Mouse (Mus musculus) embryo, embryonic 9.5 days (tissue): ENCODE data around the gene Cxcl17.
A peak's percentile ranks its signal among the peaks of the same experiment; 100 is the strongest.
"Not testable (repeated sequence)": the region's sequence is repeated elsewhere in the genome, so short reads cannot be mapped to it uniquely, and the experiment has no call there.

ENCODE experiments used
- DNase-seq: peaks from one replicate; pipeline ENCODE4 v3.0.0-alpha.2; 2017; ENCODE audit errors: extremely low spot score

Gene Cxcl17

DNA sequence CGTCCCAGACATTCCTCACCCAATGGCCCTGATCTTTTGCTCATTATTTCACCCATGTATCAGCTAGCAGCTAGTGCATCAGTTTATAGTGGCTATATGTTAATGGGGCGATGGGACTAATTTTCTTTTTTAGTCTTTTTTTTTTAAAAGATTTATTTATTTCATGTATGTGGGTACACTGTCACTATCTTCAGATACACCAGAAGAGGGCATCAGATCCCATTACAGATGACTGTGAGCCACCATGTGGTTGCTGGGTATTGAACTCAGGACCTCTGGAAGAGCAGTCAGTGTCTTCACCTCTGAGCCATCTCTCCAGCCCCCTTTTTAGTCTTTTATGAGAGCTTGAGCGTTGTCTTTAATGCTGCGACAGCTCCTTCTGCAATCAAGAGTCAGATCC, 13.7 kb upstream of the Cxcl17 start:
- not testable (repeated sequence) for DNase-seq

DNA sequence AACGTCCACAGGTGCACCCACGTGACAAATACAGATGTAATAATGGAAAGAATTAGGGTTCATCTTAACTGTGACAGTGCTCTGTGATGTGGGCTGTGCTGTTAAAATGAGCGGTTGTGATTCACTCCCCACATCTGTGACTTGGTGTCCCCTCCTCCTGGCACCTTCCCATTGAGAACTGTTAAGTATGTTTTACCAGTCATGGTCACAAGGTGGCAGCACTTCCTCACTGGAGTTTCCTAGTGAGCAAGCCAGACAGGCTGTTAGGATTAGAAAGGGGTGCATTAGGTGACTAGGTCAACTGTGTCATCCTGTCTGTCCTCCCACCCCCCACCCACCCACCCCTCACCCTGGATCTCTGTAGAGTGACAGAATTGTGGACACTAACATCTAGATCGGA, 11.7 kb upstream of the Cxcl17 start:
- DNase-seq: peak; percentile 79

DNA sequence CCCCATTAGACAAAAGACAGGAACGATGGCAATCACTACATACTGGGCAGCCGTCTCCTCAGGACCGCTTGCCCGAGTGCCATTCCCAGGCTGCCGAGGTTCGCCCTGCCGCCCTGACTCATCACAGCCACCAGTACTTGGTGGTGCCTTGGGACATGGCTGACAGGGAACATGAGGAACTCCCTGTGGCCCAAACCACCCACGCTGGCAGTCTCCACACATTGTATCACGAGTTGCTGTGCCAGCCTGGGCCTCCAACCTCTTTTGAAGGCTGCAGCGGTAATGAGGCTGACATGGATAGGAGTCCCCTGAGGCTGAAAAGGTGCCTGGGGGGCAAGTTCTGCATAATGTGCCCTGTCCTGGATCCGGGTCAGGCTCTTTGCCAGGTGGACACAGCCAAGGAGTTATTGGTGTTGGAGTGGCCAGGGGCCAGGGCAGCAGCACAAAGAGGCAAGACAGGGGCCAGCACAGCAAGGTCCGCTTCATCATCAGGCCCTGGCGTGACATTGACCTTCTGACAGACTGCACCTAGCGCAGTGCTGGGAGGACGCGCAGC, 9.7 kb upstream of the Cxcl17 start:
- DNase-seq: no peak

DNA sequence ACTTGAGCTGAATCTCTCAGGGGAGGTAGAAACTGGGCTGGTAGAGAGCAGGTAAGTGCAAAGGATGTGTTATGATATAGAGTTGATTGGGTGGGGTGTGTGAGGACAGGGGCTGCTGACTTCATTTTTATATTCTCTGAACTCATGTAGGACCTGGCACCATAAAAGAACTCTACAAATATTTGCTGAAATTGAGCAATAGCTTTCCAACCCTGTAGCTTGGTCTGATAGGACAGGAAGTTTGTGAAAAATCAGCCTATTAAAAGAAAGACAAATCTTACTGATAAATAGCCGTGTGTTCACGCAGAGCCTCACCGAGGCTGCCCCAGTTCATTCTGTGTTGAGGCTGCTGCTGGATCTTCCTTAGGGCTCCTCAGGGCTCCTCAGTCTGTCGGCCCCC, 7.3 kb upstream of the Cxcl17 start:
- no peak for DNase-seq

DNA sequence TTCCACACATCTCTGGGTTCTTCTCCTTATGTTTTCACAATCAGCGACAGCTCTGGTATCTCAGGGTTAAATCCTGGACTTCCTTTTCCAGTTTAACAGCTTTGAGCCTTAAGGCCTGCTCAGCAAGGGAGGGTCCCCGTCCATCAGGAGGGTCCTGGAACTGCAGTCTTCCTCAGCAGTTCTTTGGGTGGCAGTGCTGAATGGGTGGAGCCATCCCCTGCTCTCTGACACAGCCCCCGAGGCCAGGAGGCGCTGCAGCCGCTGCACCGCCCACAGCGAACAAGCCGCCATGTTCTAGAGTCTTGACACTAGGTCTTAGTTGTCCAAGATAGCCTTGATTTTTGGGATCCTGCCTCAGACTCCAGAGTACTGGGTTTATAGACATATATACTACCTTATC, 6.8 kb upstream of the Cxcl17 start:
- no peak for DNase-seq

DNA sequence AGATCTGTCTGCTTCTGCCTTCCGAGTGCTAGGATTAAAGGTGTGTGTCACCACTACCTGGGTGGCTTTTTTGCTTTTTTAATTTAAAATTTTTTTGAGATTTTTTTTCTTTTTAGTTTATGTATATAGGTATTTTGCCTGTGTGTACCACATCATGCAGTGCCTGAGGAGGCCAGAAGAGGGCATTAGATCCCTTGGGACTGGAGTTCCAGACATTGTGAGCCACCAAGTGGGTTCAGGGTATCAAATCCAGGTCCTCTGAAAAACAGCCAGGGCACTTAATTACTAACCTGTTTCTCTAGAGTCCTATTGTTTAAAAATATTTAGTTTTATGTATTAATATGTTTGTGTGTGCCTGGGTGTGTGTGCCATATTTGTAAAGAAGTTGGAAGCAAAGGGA, 4.9 kb upstream of the Cxcl17 start:
- no peak for DNase-seq

DNA sequence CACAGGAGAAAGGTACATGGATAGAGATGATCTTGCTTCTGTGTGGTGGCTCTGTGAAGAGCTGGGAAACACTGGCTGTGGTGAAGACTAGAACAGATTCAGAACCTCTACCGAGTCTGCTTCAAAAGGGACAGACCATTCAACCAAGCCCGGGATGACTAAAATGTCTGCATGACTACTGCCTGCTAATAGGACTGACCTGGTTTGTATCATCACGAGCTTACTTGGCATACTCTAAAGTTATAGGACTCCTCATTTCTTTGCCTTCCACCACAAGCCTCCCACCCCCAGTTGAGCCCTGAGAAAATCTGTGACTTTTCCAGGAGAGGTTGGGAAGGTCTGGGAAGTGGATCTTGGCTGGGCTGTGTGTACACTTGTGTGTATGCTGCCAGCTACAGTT, 825 bp downstream of the Cxcl17 start:
- DNase-seq: no peak

DNA sequence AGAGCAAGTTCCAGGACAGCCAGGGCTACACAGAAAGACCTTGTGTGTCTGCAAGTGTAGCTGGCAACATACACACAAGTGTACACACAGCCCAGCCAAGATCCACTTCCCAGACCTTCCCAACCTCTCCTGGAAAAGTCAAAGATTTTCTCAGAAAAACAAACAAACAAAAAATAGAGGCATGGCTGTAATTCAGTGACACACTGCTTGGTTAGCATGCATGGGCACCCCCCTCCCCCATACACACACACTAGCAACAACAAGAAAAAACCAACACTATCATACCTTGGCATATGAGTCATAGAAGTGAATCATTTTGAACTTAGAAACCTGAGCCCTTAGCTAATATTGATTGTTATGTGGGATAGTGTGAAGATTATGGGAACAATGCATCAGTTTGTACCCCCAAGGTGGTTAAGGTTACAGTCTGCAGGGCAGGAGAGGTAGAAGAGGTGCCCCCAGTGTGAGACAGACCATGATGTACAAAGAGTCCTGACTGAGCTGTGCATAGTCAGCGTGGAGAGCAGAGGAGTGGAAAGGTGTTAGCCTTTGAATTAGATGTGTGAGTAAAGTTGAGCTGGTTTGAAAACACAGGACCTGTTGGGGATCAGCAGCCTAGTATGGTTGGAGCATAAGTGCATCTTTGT, 1.6 kb downstream of the Cxcl17 start:
- DNase-seq: no peak

DNA sequence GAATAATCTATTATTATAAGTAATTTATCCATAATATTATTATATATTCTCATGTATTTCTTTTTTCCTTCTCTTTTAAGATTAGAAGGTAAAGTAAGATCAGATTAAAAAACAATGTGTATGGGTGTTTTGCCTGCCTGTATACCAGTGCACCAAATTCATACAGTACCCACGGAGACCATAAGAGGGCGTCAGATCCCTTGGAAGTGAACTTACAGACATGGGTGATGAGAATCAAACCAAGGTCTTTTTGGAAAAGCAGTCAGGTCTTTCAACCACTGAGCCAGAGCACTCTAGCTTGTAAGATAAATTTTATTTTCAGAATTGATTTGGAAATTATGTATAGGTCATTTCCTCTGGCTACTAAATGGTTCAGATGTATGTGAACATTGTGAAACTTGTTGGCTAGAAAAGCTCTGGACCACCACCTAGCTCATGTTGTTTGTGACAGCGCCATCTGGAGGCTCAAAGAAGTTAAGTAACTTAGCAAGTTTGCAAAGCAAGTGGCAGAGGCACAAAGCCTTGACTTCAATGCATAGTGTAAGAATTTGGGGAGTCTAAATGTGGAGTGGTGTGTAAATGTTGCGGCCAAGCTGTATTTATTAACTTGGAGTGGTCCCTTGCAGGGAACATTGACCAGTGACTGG, 3.4 kb downstream of the Cxcl17 start:
- DNase-seq: no peak

DNA sequence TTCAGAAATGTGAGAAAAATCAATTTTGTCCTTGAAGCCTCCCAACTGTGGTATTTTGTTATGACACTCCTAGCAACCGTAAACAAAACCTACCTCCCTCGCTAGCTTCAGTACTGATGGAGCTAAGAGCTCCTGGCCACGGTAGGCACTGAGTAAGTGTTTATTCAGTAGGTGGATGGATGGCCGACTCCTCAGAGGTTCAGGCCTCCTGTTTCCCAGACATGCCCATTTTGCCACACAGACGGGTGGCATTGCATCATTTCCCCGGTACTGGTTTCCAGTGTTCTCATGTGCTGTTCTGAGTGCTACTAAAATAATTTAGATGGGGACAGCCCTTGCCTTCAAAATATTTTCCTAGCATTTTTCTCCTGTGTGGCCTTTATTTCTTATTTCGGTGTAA, 6.2 kb downstream of the Cxcl17 start:
- no peak for DNase-seq

DNA sequence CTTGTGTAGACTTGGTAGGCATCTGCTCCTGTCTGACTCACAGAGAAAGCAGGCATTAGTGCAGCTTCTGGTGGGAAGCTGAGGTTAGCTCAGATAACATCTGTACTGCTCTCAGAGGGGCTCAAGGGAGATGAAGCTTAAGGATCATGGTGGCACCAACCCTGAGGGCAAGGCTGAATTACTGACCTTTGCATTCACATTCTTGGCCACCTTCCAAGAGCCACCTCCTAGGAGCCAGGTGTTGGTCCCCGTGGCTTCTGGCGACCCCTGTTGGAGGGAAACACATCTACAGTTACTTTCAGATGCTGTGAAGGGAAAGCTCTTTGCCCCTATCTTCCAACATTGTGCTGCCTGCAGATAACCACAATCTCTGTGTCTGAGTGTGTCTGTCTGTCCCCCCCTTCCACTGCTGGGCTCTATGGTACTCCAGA, 10.0 kb downstream of the Cxcl17 start:
- DNase-seq: peak; percentile 51

DNA sequence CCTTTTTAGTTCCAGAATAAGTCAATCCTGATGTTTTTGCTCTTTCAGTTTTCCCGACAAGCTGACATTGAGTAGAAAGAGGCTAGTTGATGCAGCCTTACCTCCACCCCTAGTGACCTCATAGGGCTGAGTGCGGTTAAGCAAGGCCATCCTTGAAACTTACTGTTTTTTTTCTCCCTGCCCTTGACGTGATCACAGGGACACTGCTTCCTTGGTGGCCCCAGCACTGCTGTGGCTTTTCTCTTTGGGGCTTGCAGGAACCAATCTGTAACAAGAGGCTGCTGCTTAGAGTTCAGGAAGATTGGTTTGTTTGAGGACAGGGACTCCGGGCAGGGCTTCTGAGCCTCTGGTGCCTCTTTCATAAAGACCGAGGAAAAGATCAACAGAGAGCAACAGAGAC, 10.7 kb downstream of the Cxcl17 start:
- DNase-seq: no peak

DNA sequence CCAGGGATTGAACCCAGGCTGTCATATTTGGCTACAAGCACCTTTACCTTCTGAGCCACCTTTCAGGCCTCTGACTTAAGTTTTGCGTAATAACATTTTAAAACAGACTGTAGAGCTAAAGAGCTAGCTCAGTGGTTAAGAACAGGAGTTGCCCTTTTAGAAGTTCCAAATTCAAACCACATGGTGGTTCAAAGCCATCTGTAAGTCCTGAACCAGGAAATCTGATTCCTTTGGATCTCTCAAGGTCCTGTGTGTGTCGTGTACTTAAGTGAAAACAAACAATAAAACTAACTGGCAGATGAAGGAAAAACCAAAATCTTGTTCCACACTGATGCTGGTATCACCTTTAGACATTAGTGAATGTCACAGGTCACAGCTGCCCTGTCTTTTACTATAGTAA, 11.1 kb downstream of the Cxcl17 start:
- DNase-seq: no peak

DNA sequence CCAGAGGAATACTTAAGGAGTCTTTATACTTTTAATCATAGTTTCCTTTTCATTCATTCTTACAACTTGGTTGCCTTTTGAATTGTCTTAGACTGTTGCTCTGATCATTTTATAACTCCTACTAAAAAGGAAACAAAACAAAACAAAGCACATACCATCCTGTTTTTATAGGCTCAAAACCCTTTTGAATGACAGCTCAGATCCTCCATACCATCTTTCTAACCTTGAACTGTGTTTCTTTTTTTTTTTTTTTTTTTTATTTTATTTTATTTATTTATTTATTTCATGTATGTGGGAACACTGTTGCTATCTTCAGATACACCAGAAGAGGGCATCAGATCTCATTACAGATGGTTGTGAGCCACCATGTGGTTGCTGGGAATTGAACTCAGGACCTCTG, 13.7 kb downstream of the Cxcl17 start:
- DNase-seq: not testable (repeated sequence)

DNA sequence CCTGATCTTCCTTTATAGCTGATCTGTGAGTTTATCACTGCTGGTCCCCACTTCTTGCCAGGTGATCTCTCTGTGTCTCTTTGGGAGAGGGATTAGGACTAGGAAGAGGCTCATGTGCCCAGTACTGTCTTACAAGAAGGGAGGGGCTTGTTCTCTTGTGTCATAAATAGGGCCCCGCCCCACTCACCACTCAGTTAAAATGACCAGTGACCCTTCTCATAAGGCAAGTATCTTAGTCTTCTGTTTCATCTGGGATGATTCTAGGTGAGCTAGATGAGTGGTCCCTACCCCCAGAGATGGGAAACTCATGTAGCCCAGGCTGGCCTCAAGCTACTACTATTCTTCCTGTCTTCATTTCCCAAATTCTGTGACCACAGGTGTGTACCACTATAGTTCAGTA, 14.1 kb downstream of the Cxcl17 start, which contains the start of gene Lipe:
Gene Lipe, minus strand, starts transcription at position 101 of the 400 bp plus-strand sequence.
- DNase-seq: no peak

DNA sequence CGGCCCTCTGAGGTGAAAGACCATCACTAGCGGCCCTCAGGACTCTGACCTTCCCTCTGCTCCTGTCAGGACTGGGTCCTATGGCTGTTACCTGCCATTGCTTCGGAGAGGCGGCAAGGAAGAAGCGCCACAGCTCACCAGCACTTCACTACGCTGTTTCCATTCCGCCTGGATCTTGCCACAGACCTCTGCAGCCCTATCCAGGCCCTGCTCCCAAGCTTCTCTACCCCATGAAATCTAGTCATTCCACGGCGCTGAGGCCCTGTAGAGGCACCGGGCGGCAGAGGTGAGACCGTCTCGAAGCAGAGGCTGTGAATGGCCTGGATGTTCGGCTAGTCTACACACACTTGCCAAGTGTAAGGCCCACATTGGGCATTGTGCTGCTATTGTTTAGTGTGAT, 16.1 kb downstream of the Cxcl17 start:
- DNase-seq: no peak

DNA sequence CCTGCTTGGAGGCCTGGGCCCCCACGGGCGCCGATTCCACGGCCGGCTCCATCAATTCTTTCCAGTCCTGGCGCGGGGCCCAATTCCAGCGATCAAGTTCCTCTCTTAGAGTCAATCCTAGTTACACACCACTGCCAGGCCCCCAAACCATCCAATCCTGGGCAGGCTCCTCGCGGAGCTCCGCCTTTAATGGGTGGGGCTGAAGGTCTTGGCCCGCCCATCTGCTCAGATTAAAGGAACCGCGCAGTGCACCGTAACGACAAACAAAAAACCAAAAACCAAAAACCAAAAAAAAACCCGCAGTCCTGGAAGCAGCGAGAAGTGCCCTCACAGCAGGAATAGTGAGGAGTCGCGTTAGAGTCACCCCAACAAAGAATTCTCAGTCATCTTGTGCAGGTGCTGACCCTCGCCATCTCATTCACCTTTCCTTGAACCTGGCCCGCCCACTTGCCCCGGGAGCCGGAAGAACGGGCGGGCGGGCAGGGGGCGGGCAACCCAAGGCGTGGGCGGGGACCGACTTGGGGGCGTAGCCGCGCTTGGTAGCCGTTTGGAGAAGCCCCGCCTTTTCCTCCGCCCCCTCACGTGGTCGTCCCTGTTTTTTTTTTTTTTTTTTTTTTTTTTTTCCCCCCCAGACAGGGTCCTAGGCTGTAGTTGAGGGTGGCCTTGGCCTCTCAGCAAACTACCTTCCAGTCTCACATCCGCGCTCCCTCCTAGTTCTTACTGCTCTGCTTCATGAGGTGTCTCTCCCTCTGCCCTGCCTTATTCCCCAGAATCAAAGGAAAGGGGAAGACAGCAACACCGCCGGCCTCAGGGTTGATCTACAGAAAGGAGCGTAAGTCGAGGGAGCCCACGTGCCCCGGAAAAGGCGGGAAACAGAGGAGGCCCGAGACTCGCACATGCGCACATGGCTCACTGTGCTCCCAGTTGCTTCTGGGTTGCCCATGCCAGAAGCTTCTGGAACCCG, 16.8 kb downstream of the Cxcl17 start:
- peak; percentile 94 for DNase-seq

DNA sequence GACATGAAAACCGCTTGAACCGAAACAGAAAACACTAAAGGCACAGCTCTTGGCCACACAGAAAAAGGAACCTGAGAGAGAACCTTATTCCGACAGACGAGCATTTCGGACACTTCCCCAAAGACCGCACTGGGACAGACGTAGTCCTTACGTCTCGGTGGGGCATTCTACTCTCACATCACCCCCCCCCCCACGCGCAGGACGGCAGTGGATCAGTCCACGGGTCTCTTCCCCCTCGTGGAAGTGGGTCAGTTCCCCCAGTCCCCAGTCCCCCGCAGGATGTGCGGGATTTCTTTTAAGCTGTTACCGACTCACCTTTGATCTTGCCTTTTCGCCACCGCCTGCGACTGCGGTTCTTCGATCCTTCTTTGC, 17.5 kb downstream of the Cxcl17 start:
- DNase-seq: no peak

DNA sequence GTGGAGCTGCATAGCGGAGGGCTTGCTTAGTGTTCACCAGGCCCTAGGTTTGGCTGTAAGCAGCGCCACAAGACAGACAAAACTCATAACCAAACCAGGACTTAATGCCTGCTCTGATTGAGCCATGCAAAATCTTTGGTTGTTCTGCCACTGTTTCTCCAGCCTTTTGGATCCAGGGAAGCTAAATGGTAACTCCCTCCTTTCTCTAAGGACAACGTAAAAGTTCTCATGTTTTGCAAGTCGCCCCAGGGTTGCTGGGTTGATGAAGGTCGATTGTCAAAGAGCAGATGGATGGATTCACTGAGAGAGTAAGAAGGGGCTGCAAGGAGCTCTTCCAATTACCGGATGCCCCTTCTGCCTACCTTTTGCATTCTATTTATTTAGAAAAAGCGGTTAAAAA, 17.9 kb downstream of the Cxcl17 start:
- no peak for DNase-seq

DNA sequence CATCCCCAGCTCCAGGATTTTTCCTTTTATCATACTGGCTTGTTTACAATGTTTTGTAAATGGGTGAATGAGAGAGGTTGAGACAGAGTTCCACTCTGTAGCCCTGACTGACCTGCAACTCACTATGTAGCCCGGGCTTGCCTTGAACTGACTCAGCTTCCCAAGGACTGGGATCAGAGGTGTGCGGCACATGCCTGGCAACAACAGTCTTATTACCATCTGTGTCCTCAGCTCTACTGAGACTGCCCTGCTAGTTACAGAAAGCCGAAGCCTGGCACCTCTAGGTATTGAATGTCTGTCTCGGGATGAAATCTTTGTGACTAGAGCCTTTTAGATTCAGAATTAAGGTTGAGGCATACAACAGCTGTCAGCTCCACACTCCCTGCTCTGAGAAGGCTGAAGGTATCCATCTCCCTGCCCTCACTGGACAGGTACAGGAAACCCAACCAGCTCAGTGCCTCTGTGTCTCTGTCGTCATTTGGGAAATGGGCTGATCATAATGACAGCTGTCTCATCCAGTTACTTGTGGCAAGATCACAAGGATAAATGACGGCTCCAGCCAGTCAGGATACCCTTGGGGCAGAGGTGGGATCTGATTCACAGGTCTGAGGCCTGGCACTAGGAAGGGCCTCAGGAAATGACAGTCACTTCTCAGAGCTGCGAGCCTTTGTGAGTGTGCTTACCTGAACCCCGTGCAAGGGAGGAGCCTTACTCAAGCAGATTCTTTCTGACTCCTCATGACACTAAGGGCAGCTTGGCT, 19.1 kb downstream of the Cxcl17 start:
- no peak for DNase-seq

DNA sequence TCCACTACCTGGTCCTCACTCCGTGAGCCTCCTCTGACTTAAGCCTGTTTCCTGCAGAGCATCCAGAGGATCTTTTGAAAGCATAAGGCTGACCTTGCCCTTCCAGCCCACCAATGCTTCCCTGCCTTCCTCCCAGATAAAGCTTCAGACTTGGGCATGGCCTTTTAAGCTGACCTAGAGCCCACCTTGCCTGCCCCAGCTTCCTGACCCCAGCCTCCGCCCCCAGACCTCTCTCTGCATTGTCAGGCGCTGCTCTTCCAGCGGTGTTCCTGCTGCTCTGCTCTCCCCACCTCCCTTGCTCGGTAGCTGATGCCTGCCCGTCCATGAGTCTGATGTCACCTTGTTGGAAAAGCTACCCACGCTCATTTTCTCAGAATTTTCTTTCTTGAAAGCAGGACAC, 19.8 kb downstream of the Cxcl17 start:
- no peak for DNase-seq
